Mouse (Mus musculus) midbrain, postnatal 0 days (tissue): ENCODE results near the gene Gm20696. TPM values are rescaled to one million over a fixed set of nuclear protein-coding genes. Genes with fewer than 3 reads are reported as not detected.

Source experiments
- ATAC-seq: fragments of 200-750 bp; cut with Nextera tagmentation; 2 replicates; pipeline ENCODE4 v1.8.0; 2017; ENCODE audit warnings: moderate number of reproducible peaks, mild to moderate bottlenecking, moderate TSS enrichment, moderate library complexity; ENCODE audit not compliant: low FRiP score
- DNase-seq: peaks from one replicate; pipeline ENCODE4 v3.0.0-alpha.2; 2015; ENCODE audit warnings: low spot score
- H3K27ac ChIP-seq: fragments of 300-500 bp; sonication (generic); 2 replicates; pipeline ENCODE4 v1.5.1; 2014; ENCODE audit warnings: low read depth, mild to moderate bottlenecking, low read length, mixed read lengths
- H3K27me3 ChIP-seq: fragments of 300-500 bp; sonication (generic); 2 replicates; pipeline ENCODE4 v1.6.1; 2014; ENCODE audit warnings: low read length, control low read depth, mixed read lengths; ENCODE audit not compliant: insufficient read depth
- H3K36me3 ChIP-seq: fragments of 300-500 bp; sonication (generic); 2 replicates; pipeline ENCODE4 v1.6.1; 2014; ENCODE audit warnings: low read length, control low read depth, mixed read lengths; ENCODE audit not compliant: insufficient read depth
- H3K4me1 ChIP-seq: fragments of 300-500 bp; sonication (generic); 2 replicates; pipeline ENCODE4 v1.6.1; 2014; ENCODE audit warnings: mild to moderate bottlenecking, control low read depth, antibody characterized with exemption, low read length, mixed read lengths; ENCODE audit not compliant: insufficient read depth
- H3K4me2 ChIP-seq: fragments of 300-500 bp; sonication (generic); 2 replicates; pipeline ENCODE4 v1.6.1; 2014; ENCODE audit warnings: low read depth, mild to moderate bottlenecking, low read length, mixed read lengths; ENCODE audit not compliant: poor library complexity, severe bottlenecking
- H3K4me3 ChIP-seq: fragments of 300-500 bp; sonication (generic); 2 replicates; pipeline ENCODE4 v1.5.1; 2014; ENCODE audit warnings: low read depth, mild to moderate bottlenecking, low read length, moderate library complexity
- H3K9ac ChIP-seq: fragments of 300-500 bp; sonication (generic); replicated peaks from 2 replicates; pipeline ENCODE4 v1.6.1; 2014; ENCODE audit warnings: mild to moderate bottlenecking, low read length, moderate library complexity, mixed read lengths; ENCODE audit not compliant: poor library complexity, severe bottlenecking
- H3K9me3 ChIP-seq: fragments of 300-500 bp; sonication (generic); 2 replicates; pipeline ENCODE4 v1.6.1; 2016; ENCODE audit warnings: low read length, control low read depth
- CTCF ChIP-seq: IDR thresholded peaks from 2 replicates; pipeline ENCODE4 v1.5.1; 2016; ENCODE audit warnings: antibody characterized with exemption, mild to moderate bottlenecking
- WGBS: fragments of 180-500 bp; shearing (Covaris S2); extraction: QIAGEN DNeasy Blood & Tissue Kit; methylation state at CpG from one replicate; pipeline ENCODE4 v1.1.7; 2014; 5-methylcytosine and 5-hydroxymethylcytosine counted together
- polyA plus RNA-seq: library from polyadenylated mRNA; unstranded; fragments of >200 nt; fragmentation: Nextera tagmentation; extraction: Ambion mirVana; gene quantifications from 2 replicates; pipeline ENCODE4 v1.2.1, GENCODE M21; 2015
- total RNA-seq: library from RNA; depleted of rRNA; stranded (reverse); fragments of >200 nt; gene quantifications from 2 replicates; pipeline ENCODE4 v1.2.3, GENCODE M21; 2014; rRNA removed

The Gm20696 gene
- 1.1 and 2.5 TPM in 2 replicates for total RNA-seq
- polyA plus RNA-seq = 1.3 and 2.9 TPM in 2 replicates

DNA sequence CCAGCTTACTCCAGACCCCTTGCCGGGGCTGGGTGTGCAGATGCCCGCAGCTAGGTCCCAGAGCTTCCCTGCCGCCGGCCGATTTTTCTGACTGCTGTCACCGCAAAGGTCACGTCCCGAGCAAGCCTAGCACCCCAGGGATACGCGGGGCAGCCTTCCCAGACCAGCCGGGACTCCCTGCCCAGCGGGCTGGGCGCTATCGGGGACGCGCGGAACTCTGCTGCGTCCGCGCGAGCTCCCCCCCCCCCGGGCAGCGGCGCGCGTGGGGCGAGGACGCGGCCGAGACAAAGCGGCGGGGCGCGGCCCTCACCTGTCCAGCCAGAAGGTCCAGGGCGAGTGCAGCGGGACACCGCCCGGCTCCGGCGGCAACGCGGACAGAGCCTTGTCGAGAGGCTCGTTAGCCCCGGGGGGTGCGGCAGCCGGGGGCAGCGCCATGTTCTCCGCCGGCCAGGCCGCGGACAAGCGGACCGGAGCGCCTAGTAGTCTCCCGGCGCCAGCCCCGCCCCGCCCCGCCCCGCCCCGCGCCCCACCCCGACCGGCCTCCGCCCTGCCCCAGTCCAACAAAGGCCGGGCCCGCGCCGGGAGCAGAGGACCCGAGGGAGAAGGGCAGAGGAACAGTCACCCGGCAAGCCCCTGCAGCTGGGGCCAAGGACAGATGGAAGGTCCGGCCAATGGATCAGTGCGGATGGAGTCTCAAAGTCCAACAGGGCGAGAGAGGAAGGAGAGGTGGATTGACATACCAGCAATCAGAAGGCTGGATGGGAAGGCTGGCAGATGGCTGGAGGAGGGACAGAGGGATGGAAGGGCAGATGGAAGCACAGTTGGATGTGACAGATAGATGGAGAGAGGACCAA is at the start of gene Gm20696, which contains the start of gene Eif4e3:
TSS of gene Gm20696 (minus strand) at position 480 of the 854 bp plus-strand sequence.
TSS of gene Eif4e3 (minus strand) at position 454 of the 854 bp plus-strand sequence.
- 1% methylated on average over 60 of the region's 75 CpGs for WGBS
- no peak for TF ChIP-seq CTCF
- Histone ChIP-seq H3K4me1 (peaks cover 30% of the 10 kb centered on the region), H3K9me3 (no peaks in the 10 kb centered on the region), H3K9ac (peak within 1 kb of the TSS; percentile 88), H3K36me3 (no peaks in the 10 kb centered on the region), H3K27me3 (no peaks in the 10 kb centered on the region), H3K27ac (peak within 1 kb of the TSS; percentile 34), H3K4me2 (peak within 1 kb of the TSS; percentile 98), H3K4me3 (peak within 1 kb of the TSS; percentile 75)
- ATAC-seq = peak; percentile 59
- peak; percentile 81 for DNase-seq

GRCm38 (mm10) chr6:99715913-99716312 is 49.3 kb upstream of the Gm20696 start:
- WGBS = 72% methylated on average over 6 of the region's 6 CpGs
- TF ChIP-seq CTCF = 0 out of 2 replicates have a peak, but pooled peaks have one; percentile 3
- H3K9me3 ChIP-seq = no peaks in the 10 kb centered on the region
- H3K27me3 ChIP-seq = no peaks in the 10 kb centered on the region
- H3K9ac ChIP-seq = no peak overlapping the region
- no peak overlapping the region for H3K27ac ChIP-seq
- H3K4me3 ChIP-seq = no peak overlapping the region
- no peak for ATAC-seq
- no peaks in the 10 kb centered on the region for H3K4me1 ChIP-seq
- DNase-seq = no peak
- no peaks in the 10 kb centered on the region for H3K36me3 ChIP-seq
- H3K4me2 ChIP-seq = no peak overlapping the region

- 73% methylated on average over 6 of the region's 6 CpGs for WGBS
- H3K9ac ChIP-seq = no peak overlapping the region
- H3K36me3 ChIP-seq = no peaks in the 10 kb centered on the region
- no peak overlapping the region for H3K4me3 ChIP-seq
- H3K4me1 ChIP-seq = no peaks in the 10 kb centered on the region
- no peak overlapping the region for H3K4me2 ChIP-seq
- H3K27ac ChIP-seq = no peak overlapping the region
- no peaks in the 10 kb centered on the region for H3K9me3 ChIP-seq
- no peak for DNase-seq
- no peaks in the 10 kb centered on the region for H3K27me3 ChIP-seq
- no peak for ATAC-seq
- TF ChIP-seq CTCF = no peak
Measured at GRCm38 (mm10) chr6:99715191-99715590, 48.6 kb upstream of the Gm20696 start.

GRCm38 (mm10) chr6:99713256-99713655 is 46.7 kb upstream of the Gm20696 start:
- no peak overlapping the region for H3K9ac ChIP-seq
- no peak for ATAC-seq
- no peaks in the 10 kb centered on the region for H3K4me1 ChIP-seq
- no peak for DNase-seq
- no peaks in the 10 kb centered on the region for H3K9me3 ChIP-seq
- no peak overlapping the region for H3K4me2 ChIP-seq
- H3K27me3 ChIP-seq = no peaks in the 10 kb centered on the region
- no peak overlapping the region for H3K27ac ChIP-seq
- no peak for TF ChIP-seq CTCF
- WGBS = 60% methylated on average over 5 of the region's 5 CpGs
- no peaks in the 10 kb centered on the region for H3K36me3 ChIP-seq
- no peak overlapping the region for H3K4me3 ChIP-seq

DNA sequence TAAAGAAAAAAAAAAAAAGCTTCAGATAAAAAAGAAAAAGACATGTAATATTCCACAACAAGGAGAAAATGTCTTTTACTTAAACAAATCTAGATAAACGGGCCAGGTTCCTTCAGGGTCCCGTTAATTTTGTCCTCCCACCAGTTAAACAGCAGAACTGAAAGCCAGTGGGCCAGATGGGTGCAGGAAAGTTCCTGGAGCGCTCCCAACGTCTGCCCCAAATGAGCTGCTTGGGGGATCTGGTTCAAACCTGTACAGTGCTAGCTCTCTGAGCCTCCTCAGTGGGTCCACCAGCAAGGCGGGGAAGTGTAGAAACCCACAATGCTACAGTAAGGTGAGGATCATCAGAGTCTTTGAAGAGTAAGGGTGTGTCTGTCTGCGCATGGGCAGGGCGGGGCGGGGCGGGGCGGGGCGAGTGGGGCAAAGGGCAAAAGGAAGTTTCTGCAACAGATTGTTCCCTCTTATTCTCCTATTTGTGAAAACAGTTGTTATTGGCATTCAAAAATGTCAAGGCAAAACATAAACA is 45.0 kb upstream of the Gm20696 start:
- no peaks in the 10 kb centered on the region for H3K27me3 ChIP-seq
- ATAC-seq (no peak), DNase-seq (no peak)
- no peaks in the 10 kb centered on the region for H3K9me3 ChIP-seq
- TF ChIP-seq CTCF = no peak
- no peaks in the 10 kb centered on the region for H3K4me1 ChIP-seq
- H3K27ac ChIP-seq = no peak overlapping the region
- WGBS = 75% methylated on average over 11 of the region's 11 CpGs
- H3K4me3 ChIP-seq = no peak overlapping the region
- no peak overlapping the region for H3K4me2 ChIP-seq
- no peaks in the 10 kb centered on the region for H3K36me3 ChIP-seq
- H3K9ac ChIP-seq = no peak overlapping the region

GRCm38 (mm10) chr6:99700484-99700883 is 33.9 kb upstream of the Gm20696 start:
- Histone ChIP-seq H3K36me3 (no peaks in the 10 kb centered on the region), H3K9me3 (no peaks in the 10 kb centered on the region), H3K27me3 (no peaks in the 10 kb centered on the region), H3K4me3 (no peak overlapping the region), H3K4me1 (0 out of 2 replicates have a peak, but pooled peaks cover 3% of the 10 kb centered on the region), H3K4me2 (no peak overlapping the region), H3K27ac (no peak overlapping the region), H3K9ac (no peak overlapping the region)
- ATAC-seq (no peak), DNase-seq (no peak)
- TF ChIP-seq CTCF = no peak
- WGBS = 53% methylated on average over 3 of the region's 3 CpGs
